Mouse (Mus musculus): Measurements from ENCODE around the gene Vgll4. TPM values are rescaled to one million over a fixed set of nuclear protein-coding genes. Genes with fewer than 3 reads are reported as not detected.

Vgll4 gene
- polyA plus RNA-seq, 1 experiment from 2014 or later: 60.6 TPM

GRCm38 (mm10) chr6:114957756-114958155 is 12.0 kb downstream of the Vgll4 start:
- no peak for ATAC-seq (ENCODE audit: low read depth)
- peaks cover 21% of the 10 kb centered on the region for H3K4me1 ChIP-seq (replicated peaks)
- no peak overlapping the region for H3K4me3 ChIP-seq
- H3K9ac ChIP-seq: no peak overlapping the region
- H3K27me3 ChIP-seq: no peaks in the 10 kb centered on the region
- H3K9me3 ChIP-seq: no peaks in the 10 kb centered on the region
- no peak overlapping the region for H3K27ac ChIP-seq (replicated peaks)
- no peaks in the 10 kb centered on the region for H3K36me3 ChIP-seq
- no peak overlapping the region for H3K4me2 ChIP-seq
- 76% methylated on average over 12 of the region's 12 CpGs for WGBS

GRCm38 (mm10) chr6:114954496-114954895 is 15.3 kb downstream of the Vgll4 start:
- Histone ChIP-seq H3K27me3 (no peaks in the 10 kb centered on the region), H3K9me3 (no peaks in the 10 kb centered on the region), H3K27ac (replicated peaks) (no peak overlapping the region), H3K4me1 (replicated peaks) (peaks cover 33% of the 10 kb centered on the region), H3K36me3 (no peaks in the 10 kb centered on the region), H3K4me3 (no peak overlapping the region), H3K9ac (no peak overlapping the region), H3K4me2 (no peak overlapping the region)
- ATAC-seq (ENCODE audit: low read depth): no peak
- 81% methylated on average over 5 of the region's 5 CpGs for WGBS

- H3K4me3 ChIP-seq: no peak overlapping the region
- no peak overlapping the region for H3K9ac ChIP-seq
- 87% methylated on average over 5 of the region's 5 CpGs for WGBS
- no peaks in the 10 kb centered on the region for H3K9me3 ChIP-seq
- no peak for ATAC-seq (ENCODE audit: low read depth)
- no peaks in the 10 kb centered on the region for H3K36me3 ChIP-seq
- peak overlapping the region; percentile 39 for H3K27ac ChIP-seq (replicated peaks)
- H3K27me3 ChIP-seq: no peaks in the 10 kb centered on the region
- no peak overlapping the region for H3K4me2 ChIP-seq
- peaks cover 27% of the 10 kb centered on the region for H3K4me1 ChIP-seq (replicated peaks)
These were observed 16.2 kb downstream of the Vgll4 start for GRCm38 (mm10) chr6:114953601-114954000.

- peak; percentile 71 for ATAC-seq (ENCODE audit: low read depth)
- Histone ChIP-seq H3K4me1 (replicated peaks) (peaks cover 22% of the 10 kb centered on the region), H3K9me3 (no peaks in the 10 kb centered on the region), H3K27me3 (no peaks in the 10 kb centered on the region), H3K9ac (no peak overlapping the region), H3K4me2 (no peak overlapping the region), H3K27ac (replicated peaks) (peak overlapping the region; percentile 79), H3K36me3 (no peaks in the 10 kb centered on the region), H3K4me3 (no peak overlapping the region)
- WGBS: 28% methylated on average over 5 of the region's 5 CpGs
These were observed 17.4 kb downstream of the Vgll4 start for GRCm38 (mm10) chr6:114952356-114952755.

GRCm38 (mm10) chr6:114944456-114945438 is 25.0 kb downstream of the Vgll4 start:
- ATAC-seq (ENCODE audit: low read depth): no peak
- Histone ChIP-seq H3K4me3 (no peak overlapping the region), H3K27me3 (no peaks in the 10 kb centered on the region), H3K4me2 (no peak overlapping the region), H3K4me1 (replicated peaks) (no peaks in the 10 kb centered on the region), H3K9me3 (no peaks in the 10 kb centered on the region), H3K36me3 (no peaks in the 10 kb centered on the region), H3K27ac (replicated peaks) (no peak overlapping the region), H3K9ac (no peak overlapping the region)
- 84% methylated on average over 14 of the region's 14 CpGs for WGBS

GRCm38 (mm10) chr6:114941201-114941849 is 28.5 kb downstream of the Vgll4 start:
- H3K36me3 ChIP-seq: no peaks in the 10 kb centered on the region
- H3K9me3 ChIP-seq: no peaks in the 10 kb centered on the region
- H3K9ac ChIP-seq: no peak overlapping the region
- H3K4me3 ChIP-seq: no peak overlapping the region
- no peak for ATAC-seq (ENCODE audit: low read depth)
- no peaks in the 10 kb centered on the region for H3K4me1 ChIP-seq (replicated peaks)
- no peak overlapping the region for H3K27ac ChIP-seq (replicated peaks)
- H3K4me2 ChIP-seq: no peak overlapping the region
- H3K27me3 ChIP-seq: no peaks in the 10 kb centered on the region
- 83% methylated on average over 8 of the region's 8 CpGs for WGBS

GRCm38 (mm10) chr6:114939666-114940065 is 30.1 kb downstream of the Vgll4 start:
- Histone ChIP-seq H3K27me3 (no peaks in the 10 kb centered on the region), H3K9me3 (no peaks in the 10 kb centered on the region), H3K27ac (replicated peaks) (no peak overlapping the region), H3K4me3 (no peak overlapping the region), H3K4me1 (replicated peaks) (no peaks in the 10 kb centered on the region), H3K4me2 (no peak overlapping the region), H3K36me3 (no peaks in the 10 kb centered on the region), H3K9ac (no peak overlapping the region)
- no peak for ATAC-seq (ENCODE audit: low read depth)
- 86% methylated on average over 2 of the region's 2 CpGs for WGBS

GRCm38 (mm10) chr6:114936941-114937313 is 32.9 kb downstream of the Vgll4 start:
- Histone ChIP-seq H3K4me3 (no peak overlapping the region), H3K4me1 (replicated peaks) (peaks cover 4% of the 10 kb centered on the region; the same call in 1 of the 2 replicates), H3K4me2 (no peak overlapping the region), H3K9ac (no peak overlapping the region), H3K27ac (replicated peaks) (no peak overlapping the region), H3K9me3 (no peaks in the 10 kb centered on the region), H3K27me3 (no peaks in the 10 kb centered on the region), H3K36me3 (no peaks in the 10 kb centered on the region)
- ATAC-seq (ENCODE audit: low read depth): no peak
- WGBS: 80% methylated on average over 5 of the region's 5 CpGs

GRCm38 (mm10) chr6:114936297-114936940 is 33.4 kb downstream of the Vgll4 start:
- 81% methylated on average over 19 of the region's 19 CpGs for WGBS
- Histone ChIP-seq H3K27me3 (no peaks in the 10 kb centered on the region), H3K4me2 (no peak overlapping the region), H3K9ac (no peak overlapping the region), H3K4me3 (no peak overlapping the region), H3K36me3 (no peaks in the 10 kb centered on the region), H3K27ac (replicated peaks) (no peak overlapping the region), H3K4me1 (replicated peaks) (peaks cover 10% of the 10 kb centered on the region), H3K9me3 (no peaks in the 10 kb centered on the region)
- ATAC-seq (ENCODE audit: low read depth): no peak

GRCm38 (mm10) chr6:114935362-114935761 is 34.4 kb downstream of the Vgll4 start:
- no peaks in the 10 kb centered on the region for H3K27me3 ChIP-seq
- no peak overlapping the region for H3K4me3 ChIP-seq
- no peaks in the 10 kb centered on the region for H3K36me3 ChIP-seq
- WGBS: 84% methylated on average over 3 of the region's 3 CpGs
- H3K4me2 ChIP-seq: no peak overlapping the region
- H3K27ac ChIP-seq (replicated peaks): no peak overlapping the region
- H3K4me1 ChIP-seq (replicated peaks): peaks cover 20% of the 10 kb centered on the region
- no peaks in the 10 kb centered on the region for H3K9me3 ChIP-seq
- no peak overlapping the region for H3K9ac ChIP-seq
- no peak for ATAC-seq (ENCODE audit: low read depth)

- H3K27ac ChIP-seq (replicated peaks): no peak overlapping the region
- no peak for ATAC-seq (ENCODE audit: low read depth)
- H3K27me3 ChIP-seq: no peaks in the 10 kb centered on the region; the same call in 1 of the 2 replicates
- no peaks in the 10 kb centered on the region for H3K36me3 ChIP-seq
- H3K4me1 ChIP-seq (replicated peaks): peaks cover 29% of the 10 kb centered on the region
- no peak overlapping the region for H3K9ac ChIP-seq
- 88% methylated on average over 11 of the region's 11 CpGs for WGBS
- H3K9me3 ChIP-seq: no peaks in the 10 kb centered on the region
- no peak overlapping the region for H3K4me2 ChIP-seq
- no peak overlapping the region for H3K4me3 ChIP-seq
These were observed 35.7 kb downstream of the Vgll4 start for GRCm38 (mm10) chr6:114934045-114934444.

GRCm38 (mm10) chr6:114932991-114933392 is 36.8 kb downstream of the Vgll4 start:
- H3K27ac ChIP-seq (replicated peaks): no peak overlapping the region
- no peaks in the 10 kb centered on the region; the same call in 1 of the 2 replicates for H3K27me3 ChIP-seq
- H3K4me2 ChIP-seq: no peak overlapping the region
- H3K36me3 ChIP-seq: no peaks in the 10 kb centered on the region
- H3K9me3 ChIP-seq: no peaks in the 10 kb centered on the region
- peaks cover 29% of the 10 kb centered on the region for H3K4me1 ChIP-seq (replicated peaks)
- H3K9ac ChIP-seq: no peak overlapping the region
- ATAC-seq (ENCODE audit: low read depth): no peak
- WGBS: 93% methylated on average over 3 of the region's 3 CpGs
- H3K4me3 ChIP-seq: no peak overlapping the region
